Mouse (Mus musculus): ENCODE measurements around the gene Nptxr. TPM values are rescaled to one million over a fixed set of nuclear protein-coding genes. Genes with fewer than 3 reads are reported as not detected.
A peak's percentile ranks its signal among the peaks of the same experiment; 100 is the strongest.

The Nptxr gene
- total RNA-seq (2014; rRNA removed; ENCODE audit: low replicate concordance) (10.8 and 13.7 TPM in 2 replicates), polyA plus RNA-seq (2015; fragmentation: Nextera tagmentation; extraction: Ambion mirVana) (0.84 and 1.00 TPM in 2 replicates)

- peak within 1 kb of the TSS; percentile 92 for H3K4me2 ChIP-seq (ENCODE audit: low read depth, low read length)
- H3K27ac ChIP-seq (ENCODE audit: low read depth), result no peak within 1 kb of the TSS
- no peaks in the 10 kb centered on the region for H3K9me3 ChIP-seq (replicated peaks; ENCODE audit: control insufficient read depth, low read length)
- peak within 1 kb of the TSS; percentile 60 for H3K4me3 ChIP-seq (ENCODE audit: low read depth, low read length)
- H3K36me3 ChIP-seq (replicated peaks; ENCODE audit: control insufficient read depth, insufficient read depth, low read length), result no peaks in the 10 kb centered on the region
- TF ChIP-seq EP300 (IDR thresholded peaks at IDR 0.05; ENCODE audit: low read depth) (no peak), CTCF (IDR thresholded peaks at IDR 0.05; ENCODE audit: low read depth) (no peak)
- H3K27me3 ChIP-seq (ENCODE audit: control insufficient read depth, insufficient read depth, low read length), result peaks cover 78% of the 10 kb centered on the region
- under 1% methylated on average over 44 of the region's 91 CpGs for WGBS
- H3K4me1 ChIP-seq (ENCODE audit: control insufficient read depth, insufficient read depth), result peaks cover 8% of the 10 kb centered on the region; the same call in 1 of the 2 replicates
- H3K9ac ChIP-seq (replicated peaks; ENCODE audit: low read depth, low read length), result peak within 1 kb of the TSS; percentile 50; the same call in 1 of the 2 replicates
- ATAC-seq (ENCODE audit: insufficient read depth, low read depth) (peak; percentile 74), DNase-seq (ENCODE audit: low spot score) (no peak)
These were observed at the start of gene Nptxr for GRCm38 (mm10) chr15:79804352-79805071. Nptxr (minus strand) TSS chr15:79804766.

- Histone ChIP-seq H3K27me3 (ENCODE audit: control insufficient read depth, insufficient read depth, low read length) (no peaks in the 10 kb centered on the region), H3K4me3 (ENCODE audit: low read depth, low read length) (no peak overlapping the region), H3K9me3 (replicated peaks; ENCODE audit: control insufficient read depth, low read length) (no peaks in the 10 kb centered on the region; the same call in 1 of the 2 replicates), H3K4me2 (ENCODE audit: low read depth, low read length) (no peak overlapping the region), H3K27ac (ENCODE audit: low read depth) (no peak overlapping the region), H3K36me3 (replicated peaks; ENCODE audit: control insufficient read depth, insufficient read depth, low read length) (no peaks in the 10 kb centered on the region), H3K9ac (replicated peaks; ENCODE audit: low read depth, low read length) (no peak overlapping the region), H3K4me1 (ENCODE audit: control insufficient read depth, insufficient read depth) (peaks cover 9% of the 10 kb centered on the region; the same call in 1 of the 2 replicates)
- no peak for DNase-seq (ENCODE audit: low spot score)
- no peak for TF ChIP-seq EP300 (IDR thresholded peaks at IDR 0.05; ENCODE audit: low read depth)
- TF ChIP-seq CTCF (IDR thresholded peaks at IDR 0.05; ENCODE audit: low read depth), result no peak
- ATAC-seq (ENCODE audit: insufficient read depth, low read depth), result no peak
- WGBS, result 96% methylated on average over 2 of the region's 2 CpGs
These were observed 45.6 kb upstream of the Nptxr start for GRCm38 (mm10) chr15:79850143-79850542.

- H3K36me3 ChIP-seq (replicated peaks; ENCODE audit: control insufficient read depth, insufficient read depth, low read length), result no peaks in the 10 kb centered on the region
- no peak overlapping the region for H3K9ac ChIP-seq (replicated peaks; ENCODE audit: low read depth, low read length)
- TF ChIP-seq CTCF (IDR thresholded peaks at IDR 0.05; ENCODE audit: low read depth) (no peak), EP300 (IDR thresholded peaks at IDR 0.05; ENCODE audit: low read depth) (no peak)
- H3K9me3 ChIP-seq (replicated peaks; ENCODE audit: control insufficient read depth, low read length), result no peaks in the 10 kb centered on the region; the same call in 1 of the 2 replicates
- DNase-seq (ENCODE audit: low spot score), result no peak
- ATAC-seq (ENCODE audit: insufficient read depth, low read depth), result peak; percentile 62
- H3K4me2 ChIP-seq (ENCODE audit: low read depth, low read length), result no peak overlapping the region
- peaks cover 9% of the 10 kb centered on the region; the same call in 1 of the 2 replicates for H3K4me1 ChIP-seq (ENCODE audit: control insufficient read depth, insufficient read depth)
- H3K4me3 ChIP-seq (ENCODE audit: low read depth, low read length), result no peak overlapping the region
- 25% methylated on average over 5 of the region's 5 CpGs for WGBS
- H3K27me3 ChIP-seq (ENCODE audit: control insufficient read depth, insufficient read depth, low read length), result no peaks in the 10 kb centered on the region
- peak overlapping the region; percentile 58; the same call in 1 of the 2 replicates for H3K27ac ChIP-seq (ENCODE audit: low read depth)
These were observed 42.5 kb upstream of the Nptxr start for GRCm38 (mm10) chr15:79847100-79847499.

- no peaks in the 10 kb centered on the region for H3K36me3 ChIP-seq (replicated peaks; ENCODE audit: control insufficient read depth, insufficient read depth, low read length)
- no peaks in the 10 kb centered on the region; the same call in 1 of the 2 replicates for H3K9me3 ChIP-seq (replicated peaks; ENCODE audit: control insufficient read depth, low read length)
- no peak overlapping the region for H3K4me3 ChIP-seq (ENCODE audit: low read depth, low read length)
- H3K9ac ChIP-seq (replicated peaks; ENCODE audit: low read depth, low read length), result no peak overlapping the region
- no peak for ATAC-seq (ENCODE audit: insufficient read depth, low read depth)
- H3K27ac ChIP-seq (ENCODE audit: low read depth), result no peak overlapping the region
- H3K4me1 ChIP-seq (ENCODE audit: control insufficient read depth, insufficient read depth), result peaks cover 9% of the 10 kb centered on the region; the same call in 1 of the 2 replicates
- TF ChIP-seq EP300 (IDR thresholded peaks at IDR 0.05; ENCODE audit: low read depth) (no peak), CTCF (IDR thresholded peaks at IDR 0.05; ENCODE audit: low read depth) (no peak)
- H3K27me3 ChIP-seq (ENCODE audit: control insufficient read depth, insufficient read depth, low read length), result no peaks in the 10 kb centered on the region
- DNase-seq (ENCODE audit: low spot score), result no peak
- WGBS, result 63% methylated on average over 4 of the region's 4 CpGs
- no peak overlapping the region for H3K4me2 ChIP-seq (ENCODE audit: low read depth, low read length)
These were observed 41.4 kb upstream of the Nptxr start for GRCm38 (mm10) chr15:79845986-79846385.

- no peak for TF ChIP-seq EP300 (IDR thresholded peaks at IDR 0.05; ENCODE audit: low read depth)
- TF ChIP-seq CTCF (IDR thresholded peaks at IDR 0.05; ENCODE audit: low read depth), result no peak
- Histone ChIP-seq H3K27ac (ENCODE audit: low read depth) (no peak overlapping the region), H3K36me3 (replicated peaks; ENCODE audit: control insufficient read depth, insufficient read depth, low read length) (no peaks in the 10 kb centered on the region), H3K4me2 (ENCODE audit: low read depth, low read length) (no peak overlapping the region), H3K4me3 (ENCODE audit: low read depth, low read length) (no peak overlapping the region), H3K27me3 (ENCODE audit: control insufficient read depth, insufficient read depth, low read length) (no peaks in the 10 kb centered on the region), H3K9me3 (replicated peaks; ENCODE audit: control insufficient read depth, low read length) (no peaks in the 10 kb centered on the region), H3K9ac (replicated peaks; ENCODE audit: low read depth, low read length) (no peak overlapping the region), H3K4me1 (ENCODE audit: control insufficient read depth, insufficient read depth) (peaks cover 9% of the 10 kb centered on the region; the same call in 1 of the 2 replicates)
- 85% methylated on average over 3 of the region's 3 CpGs for WGBS
- ATAC-seq (ENCODE audit: insufficient read depth, low read depth) (no peak), DNase-seq (ENCODE audit: low spot score) (no peak)
These were observed 38.4 kb upstream of the Nptxr start for GRCm38 (mm10) chr15:79842985-79843384.
